Mouse (Mus musculus): ENCODE data around the gene Dusp12.

GRCm38 (mm10) chr1:170864754-170865153 is 20.6 kb downstream of the Dusp12 start:
- TF ChIP-seq POLR2A (IDR thresholded peaks at IDR 0.05; ENCODE audit: control insufficient read depth, extremely low read depth, insufficient read depth, low read length, poor library complexity) (no peak), CTCF (IDR thresholded peaks at IDR 0.05; ENCODE audit: borderline replicate concordance, control insufficient read depth, extremely low read depth, insufficient read depth, low read length, poor library complexity) (no peak)
